Mouse (Mus musculus) embryonic facial prominence, embryonic 14.5 days (tissue): ENCODE measurements at regions not wholly inside any gene's neighbourhood (a gene's known extent, or its start where the extent isn't known, plus 50 kb on each side); places are given as distances from the start of the nearest gene placed in this dataset.
"Not testable (repeated sequence)": the region's sequence is repeated elsewhere in the genome, so short reads cannot be mapped to it uniquely, and the experiment has no call there.

ENCODE experiments used
- ATAC-seq: fragments of 200-750 bp; cut with Nextera tagmentation; 2 replicates; pipeline ENCODE4 v1.8.0; 2017; ENCODE audit warnings: low read depth, moderate number of reproducible peaks, moderate TSS enrichment
- DNase-seq: peaks from one replicate; pipeline ENCODE4 v3.0.0-alpha.2; 2015; ENCODE audit warnings: low spot score
- H3K27ac ChIP-seq: fragments of 300-500 bp; sonication (generic); replicated peaks from 2 replicates; pipeline ENCODE4 v1.5.1; 2014; ENCODE audit warnings: low read depth, mild to moderate bottlenecking, low read length, moderate library complexity
- H3K27me3 ChIP-seq: fragments of 300-500 bp; sonication (generic); replicated peaks from 2 replicates; pipeline ENCODE4 v1.6.1; 2014; ENCODE audit warnings: low read length; ENCODE audit not compliant: control insufficient read depth, insufficient read depth
- H3K36me3 ChIP-seq: fragments of 300-500 bp; sonication (generic); 2 replicates; pipeline ENCODE4 v1.6.1; 2014; ENCODE audit warnings: low read length, mixed read lengths; ENCODE audit not compliant: control insufficient read depth, insufficient read depth
- H3K4me1 ChIP-seq: fragments of 300-500 bp; sonication (generic); 2 replicates; pipeline ENCODE4 v1.6.1; 2014; ENCODE audit warnings: antibody characterized with exemption, low read length; ENCODE audit not compliant: control insufficient read depth, insufficient read depth
- H3K4me2 ChIP-seq: fragments of 300-500 bp; sonication (generic); 2 replicates; pipeline ENCODE4 v1.6.1; 2014; ENCODE audit warnings: low read depth, mild to moderate bottlenecking, low read length, moderate library complexity, mixed read lengths
- H3K4me3 ChIP-seq: fragments of 300-500 bp; sonication (generic); 2 replicates; pipeline ENCODE4 v1.5.1; 2014; ENCODE audit warnings: low read depth, mild to moderate bottlenecking, low read length
- H3K9ac ChIP-seq: fragments of 300-500 bp; sonication (generic); 2 replicates; pipeline ENCODE4 v1.6.1; 2014; ENCODE audit warnings: low read depth, mild to moderate bottlenecking, low read length, moderate library complexity, mixed read lengths
- H3K9me3 ChIP-seq: fragments of 300-500 bp; sonication (generic); 2 replicates; pipeline ENCODE4 v1.6.1; 2016; ENCODE audit warnings: low read length; ENCODE audit not compliant: control insufficient read depth
- WGBS: fragments of 180-500 bp; shearing (Covaris S2); extraction: QIAGEN DNeasy Blood & Tissue Kit; methylation state at CpG from one replicate; pipeline ENCODE4 v1.1.7; 2014; 5-methylcytosine and 5-hydroxymethylcytosine counted together

DNA sequence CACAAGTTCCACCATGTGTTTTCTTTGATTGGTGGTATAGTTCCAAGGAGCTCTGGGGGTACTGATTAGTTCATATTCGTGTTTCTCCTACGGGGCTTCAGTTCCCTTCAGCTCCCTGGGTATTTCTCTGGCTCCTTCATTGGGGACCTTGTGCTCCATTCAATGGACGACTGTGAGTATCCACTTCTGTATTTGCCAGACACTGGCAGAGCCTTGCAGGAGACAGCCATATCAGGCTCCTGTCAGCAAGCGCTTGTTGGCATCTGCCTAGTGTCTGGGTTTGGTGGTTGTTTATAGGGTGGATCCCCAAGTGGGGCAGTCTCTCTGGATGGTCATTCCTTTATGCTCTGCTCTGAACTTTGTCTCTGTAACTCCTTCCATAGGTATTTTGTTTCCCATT is 1905.5 kb upstream of the Sel1l start:
- not testable (repeated sequence) for H3K27me3 ChIP-seq, DNase-seq, H3K27ac ChIP-seq, H3K4me2 ChIP-seq, H3K4me3 ChIP-seq, H3K9ac ChIP-seq, H3K36me3 ChIP-seq, H3K9me3 ChIP-seq, ATAC-seq, H3K4me1 ChIP-seq
- 89% methylated on average over 4 of the region's 4 CpGs for WGBS

DNA sequence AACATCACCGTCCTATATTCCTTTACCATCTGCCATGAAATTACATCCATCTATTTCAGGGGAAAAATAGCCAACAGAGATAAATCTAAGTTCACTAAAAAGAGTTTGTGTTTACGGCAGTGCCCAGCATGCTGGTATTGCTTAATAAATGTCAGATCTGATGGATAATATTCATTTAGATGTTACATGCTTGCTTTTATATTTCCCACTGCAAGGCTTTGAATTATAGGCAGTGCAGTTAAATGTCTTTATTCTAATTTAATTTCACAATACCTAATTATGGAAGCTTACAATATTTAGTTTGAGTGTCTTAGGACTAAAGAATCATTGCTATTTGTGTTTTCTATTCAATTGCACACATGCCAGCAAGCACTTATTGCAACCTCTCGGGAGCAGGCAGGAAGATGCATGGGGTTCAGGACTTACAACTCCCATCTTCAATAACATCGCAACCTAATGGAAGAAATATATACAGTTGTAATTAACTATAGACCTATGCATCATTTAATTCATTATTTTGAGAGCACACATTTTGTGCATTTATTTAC is 1899.4 kb upstream of the Sel1l start:
- H3K4me1 ChIP-seq = no peaks in the 10 kb centered on the region
- H3K4me2 ChIP-seq = no peak overlapping the region
- no peak overlapping the region for H3K4me3 ChIP-seq
- H3K36me3 ChIP-seq = no peaks in the 10 kb centered on the region
- no peak for DNase-seq
- no peak overlapping the region for H3K27ac ChIP-seq
- H3K27me3 ChIP-seq = no peaks in the 10 kb centered on the region
- 85% methylated on average over 4 of the region's 4 CpGs for WGBS
- no peak overlapping the region for H3K9ac ChIP-seq
- ATAC-seq = no peak
- no peaks in the 10 kb centered on the region for H3K9me3 ChIP-seq

DNA sequence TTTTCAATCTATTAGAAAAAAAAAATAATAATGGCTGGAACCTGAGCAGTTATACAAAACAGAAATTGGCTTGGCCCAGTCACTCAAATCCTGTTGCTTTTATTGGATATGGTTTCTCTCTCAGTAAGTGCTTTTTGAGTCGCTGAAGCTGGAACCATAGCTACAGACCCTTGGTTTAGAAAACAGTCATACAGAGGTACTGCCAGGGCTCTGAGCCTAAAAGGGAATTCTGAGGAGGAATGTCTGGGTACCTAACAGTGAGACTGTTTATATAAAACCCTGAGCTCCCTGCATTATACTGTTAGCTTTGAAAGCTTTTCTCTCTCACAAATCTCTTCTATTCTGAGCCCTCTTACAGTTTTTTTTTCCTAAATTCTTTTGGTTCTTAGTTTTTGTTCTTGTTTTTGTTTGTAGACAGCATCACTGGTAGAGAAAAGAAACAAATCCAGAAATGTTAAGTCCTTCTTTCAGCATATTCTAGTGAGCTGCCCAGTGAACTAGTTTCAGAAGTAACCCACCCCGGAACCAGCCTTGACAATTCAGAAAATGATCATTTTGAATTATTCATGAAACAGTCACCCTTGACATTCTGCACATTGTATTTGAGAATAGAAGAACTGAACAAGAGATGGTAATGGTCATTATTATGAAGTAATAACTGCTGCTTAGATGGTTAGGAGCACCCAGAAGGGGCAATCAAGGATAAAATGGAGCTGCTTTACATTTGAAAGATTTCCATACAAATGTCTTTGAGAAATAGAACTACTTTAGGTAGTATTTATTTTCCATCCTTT is 1869.9 kb upstream of the Sel1l start:
- no peaks in the 10 kb centered on the region for H3K9me3 ChIP-seq
- no peaks in the 10 kb centered on the region for H3K4me1 ChIP-seq
- DNase-seq (peak; percentile 66), ATAC-seq (no peak)
- H3K4me2 ChIP-seq = no peak overlapping the region
- H3K27ac ChIP-seq = no peak overlapping the region
- no peaks in the 10 kb centered on the region for H3K27me3 ChIP-seq
- WGBS = 61% methylated on average over 2 of the region's 2 CpGs
- no peak overlapping the region for H3K9ac ChIP-seq
- H3K4me3 ChIP-seq = no peak overlapping the region
- H3K36me3 ChIP-seq = no peaks in the 10 kb centered on the region

DNA sequence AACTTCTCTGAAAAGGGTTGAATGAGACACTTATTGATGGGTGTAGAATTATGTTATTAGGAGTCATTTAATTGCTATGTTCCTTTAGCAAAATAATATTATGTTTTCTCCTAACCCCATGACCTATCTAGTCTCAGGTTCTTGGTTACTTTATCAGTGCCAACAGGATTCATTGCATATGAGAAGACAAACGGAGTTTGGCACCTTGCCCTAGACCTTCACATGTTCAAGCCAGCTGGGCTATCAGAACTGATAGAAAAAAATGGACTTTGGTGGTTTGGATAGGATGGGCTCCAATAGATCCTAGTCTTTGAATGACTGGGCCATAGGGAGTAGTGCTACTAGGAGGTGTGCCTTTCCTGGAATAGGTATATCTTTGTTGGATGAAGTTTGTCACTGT is 1857.0 kb upstream of the Sel1l start:
- Histone ChIP-seq H3K9me3 (no peaks in the 10 kb centered on the region), H3K27ac (no peak overlapping the region)
- WGBS = 69% methylated on average over 1 of the region's 1 CpGs

DNA sequence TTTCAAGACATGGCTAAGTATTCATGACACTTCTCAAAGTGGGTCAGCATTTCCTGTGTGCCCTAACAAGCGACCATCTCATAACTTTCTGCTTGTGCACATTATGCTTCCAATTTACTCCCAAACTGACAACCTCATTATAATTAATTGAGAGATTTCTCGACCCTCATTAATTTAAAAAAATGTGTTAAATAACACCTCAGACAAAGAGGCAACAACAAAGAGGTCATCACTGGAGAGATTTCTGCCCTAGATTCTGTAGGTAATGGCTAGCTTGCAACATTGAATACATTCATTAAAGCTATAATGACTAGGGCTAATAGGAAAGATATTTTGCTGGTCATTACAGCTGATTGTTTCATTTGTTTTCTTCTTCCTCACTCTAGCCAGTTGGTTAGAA is 1838.2 kb upstream of the Sel1l start:
- no peaks in the 10 kb centered on the region for H3K9me3 ChIP-seq
- DNase-seq (no peak), ATAC-seq (peak; percentile 12; the same call in 1 of the 2 replicates)
- H3K4me2 ChIP-seq = no peak overlapping the region
- no peak overlapping the region for H3K9ac ChIP-seq
- WGBS = 55% methylated on average over 2 of the region's 2 CpGs
- no peak overlapping the region for H3K27ac ChIP-seq
- no peaks in the 10 kb centered on the region for H3K4me1 ChIP-seq
- H3K4me3 ChIP-seq = no peak overlapping the region
- H3K27me3 ChIP-seq = no peaks in the 10 kb centered on the region
- no peaks in the 10 kb centered on the region for H3K36me3 ChIP-seq

More for the DNA sequence above, 1857.0 kb upstream of the Sel1l start:
- no peaks in the 10 kb centered on the region for H3K27me3 ChIP-seq
- DNase-seq = no peak
- H3K9ac ChIP-seq = no peak overlapping the region
- H3K4me1 ChIP-seq = no peaks in the 10 kb centered on the region
- no peak for ATAC-seq
- no peaks in the 10 kb centered on the region for H3K36me3 ChIP-seq
- H3K4me2 ChIP-seq = no peak overlapping the region
- H3K4me3 ChIP-seq = no peak overlapping the region

DNA sequence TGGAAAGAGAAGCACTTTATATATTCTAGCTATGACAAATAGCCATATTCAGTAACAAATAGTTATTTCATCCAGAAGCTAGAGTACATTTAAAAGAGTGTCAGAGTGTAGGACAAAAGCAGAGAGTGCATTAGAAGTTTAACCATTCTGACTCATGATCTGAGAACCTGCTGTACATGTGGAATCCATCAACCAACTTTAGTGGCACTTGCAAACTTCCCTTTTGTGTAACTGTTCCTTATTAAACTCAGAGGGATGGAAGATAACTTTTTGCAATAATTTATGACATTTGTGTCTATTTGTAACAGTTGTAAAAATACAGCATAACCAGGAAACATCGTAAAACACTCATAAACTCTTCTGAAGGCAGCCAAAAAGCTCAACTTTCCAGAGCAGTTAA is 1835.4 kb upstream of the Sel1l start:
- H3K4me1 ChIP-seq = no peaks in the 10 kb centered on the region
- ATAC-seq (no peak), DNase-seq (no peak)
- 0 out of 2 replicates have a peak, but pooled peaks cover 5% of the 10 kb centered on the region for H3K27me3 ChIP-seq
- no peak overlapping the region for H3K4me2 ChIP-seq
- no peaks in the 10 kb centered on the region for H3K9me3 ChIP-seq
- H3K36me3 ChIP-seq = no peaks in the 10 kb centered on the region
- no peak overlapping the region for H3K4me3 ChIP-seq
- H3K9ac ChIP-seq = no peak overlapping the region
- H3K27ac ChIP-seq = no peak overlapping the region
- 47% methylated on average over 1 of the region's 1 CpGs for WGBS

DNA sequence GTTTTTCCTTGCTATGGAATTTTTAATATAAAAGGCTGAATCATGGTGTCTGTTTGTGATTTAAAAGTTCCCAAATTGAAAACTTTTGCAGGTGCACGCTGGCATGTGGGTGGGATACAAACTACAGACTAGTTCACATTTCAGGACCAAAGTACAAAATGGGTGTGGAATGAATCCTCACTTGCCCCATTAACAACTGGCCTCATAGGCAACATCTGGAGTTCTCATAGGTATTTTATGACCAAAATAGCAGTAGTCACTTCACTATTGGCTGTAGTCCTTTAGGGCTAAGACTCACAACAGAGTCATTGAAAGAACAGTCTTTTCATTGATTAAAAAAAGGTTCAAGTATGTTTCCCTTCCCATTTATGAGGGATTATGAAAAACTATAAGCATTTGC is 1828.5 kb upstream of the Sel1l start:
- no peak overlapping the region for H3K4me2 ChIP-seq
- ATAC-seq (no peak), DNase-seq (no peak)
- 72% methylated on average over 1 of the region's 1 CpGs for whole genome bisulfite sequencing
- no peak overlapping the region for H3K9ac ChIP-seq
- H3K4me3 ChIP-seq = no peak overlapping the region
- H3K4me1 ChIP-seq = no peaks in the 10 kb centered on the region
- H3K27me3 ChIP-seq = 0 out of 2 replicates have a peak, but pooled peaks cover 5% of the 10 kb centered on the region
- H3K36me3 ChIP-seq = no peaks in the 10 kb centered on the region
- H3K9me3 ChIP-seq = no peaks in the 10 kb centered on the region
- H3K27ac ChIP-seq = no peak overlapping the region

DNA sequence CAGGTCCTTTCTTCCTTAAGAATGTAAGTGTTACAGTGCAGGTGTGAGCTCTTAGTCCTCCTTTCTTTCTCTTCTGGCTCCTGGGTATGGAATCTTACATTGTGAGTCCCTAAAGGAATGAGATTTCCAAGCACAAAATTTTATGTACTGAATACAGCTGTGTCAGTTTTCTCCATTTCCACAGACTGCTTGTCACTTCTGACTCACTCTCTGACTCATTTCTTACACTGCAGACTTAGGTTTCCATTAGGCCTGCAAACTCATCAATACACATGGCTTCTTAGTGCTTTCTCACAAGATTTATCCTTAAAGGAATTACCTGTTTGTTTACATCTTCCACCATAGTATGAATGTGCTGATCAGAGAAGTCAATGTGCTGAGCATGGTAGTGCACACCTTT is 1826.1 kb upstream of the Sel1l start:
- H3K36me3 ChIP-seq = no peaks in the 10 kb centered on the region
- 0 out of 2 replicates have a peak, but pooled peaks cover 2% of the 10 kb centered on the region for H3K27me3 ChIP-seq
- no peak overlapping the region for H3K4me3 ChIP-seq
- no peak overlapping the region for H3K27ac ChIP-seq
- H3K9me3 ChIP-seq = no peaks in the 10 kb centered on the region
- no peak overlapping the region for H3K9ac ChIP-seq
- H3K4me2 ChIP-seq = no peak overlapping the region
- no peak for ATAC-seq
- H3K4me1 ChIP-seq = no peaks in the 10 kb centered on the region
- DNase-seq = no peak

DNA sequence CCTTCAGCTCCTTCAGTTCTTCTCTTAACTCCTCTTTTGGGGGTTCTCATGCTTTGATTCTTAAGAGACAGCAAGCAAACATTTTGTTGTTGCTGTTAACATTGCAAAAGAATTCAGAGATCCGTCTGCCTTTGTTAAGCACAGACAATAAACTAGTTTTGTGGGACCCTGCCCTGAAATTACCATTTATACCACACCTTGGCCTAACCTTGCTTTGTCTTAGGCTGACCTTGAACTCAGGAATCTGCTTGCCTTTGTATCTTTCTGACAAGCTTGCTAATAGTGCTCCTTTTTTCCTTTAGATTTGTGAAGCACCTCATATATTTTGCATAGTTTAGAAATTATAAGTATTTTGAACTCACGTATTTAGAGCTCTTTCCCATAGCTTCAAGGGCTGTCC is 1820.3 kb upstream of the Sel1l start:
- H3K36me3 ChIP-seq = no peaks in the 10 kb centered on the region
- 65% methylated on average over 2 of the region's 2 CpGs for WGBS

More for the DNA sequence above, 1820.3 kb upstream of the Sel1l start:
- Histone ChIP-seq H3K4me2 (no peak overlapping the region), H3K27ac (no peak overlapping the region), H3K4me3 (no peak overlapping the region), H3K27me3 (no peaks in the 10 kb centered on the region), H3K9me3 (no peaks in the 10 kb centered on the region), H3K9ac (no peak overlapping the region), H3K4me1 (no peaks in the 10 kb centered on the region)
- DNase-seq (no peak), ATAC-seq (no peak)
